Mouse (Mus musculus) erythroid progenitor cell, adult 5-6 weeks (primary cell): ENCODE measurements around the gene Fkbp10. TPM values are rescaled to one million over a fixed set of nuclear protein-coding genes. Genes with fewer than 3 reads are reported as not detected.

Experiments
- ATAC-seq: replicated peaks from 2 replicates; pipeline ENCODE4 v1.8.0; 2016; ENCODE audit warnings: moderate number of reproducible peaks, mild to moderate bottlenecking, moderate TSS enrichment, inconsistent platforms; ENCODE audit not compliant: poor library complexity, low FRiP score, severe bottlenecking
- total RNA-seq, 2 experiments: library from RNA; stranded (forward) in 1 of 2; stranded (reverse) in 1 of 2; fragments of 150-400 nt in 1 of 2; fragments of 186-747, 209-891 nt in 1 of 2; gene quantifications; 2 replicates each; pipeline versions ENCODE4 v1.2.3 to v1.2.4; 2015 to 2017; ENCODE audit warnings: low replicate concordance in 2 of 2

The Fkbp10 gene
- total RNA-seq, 2 experiments from 2014 or later, result not detected

DNA sequence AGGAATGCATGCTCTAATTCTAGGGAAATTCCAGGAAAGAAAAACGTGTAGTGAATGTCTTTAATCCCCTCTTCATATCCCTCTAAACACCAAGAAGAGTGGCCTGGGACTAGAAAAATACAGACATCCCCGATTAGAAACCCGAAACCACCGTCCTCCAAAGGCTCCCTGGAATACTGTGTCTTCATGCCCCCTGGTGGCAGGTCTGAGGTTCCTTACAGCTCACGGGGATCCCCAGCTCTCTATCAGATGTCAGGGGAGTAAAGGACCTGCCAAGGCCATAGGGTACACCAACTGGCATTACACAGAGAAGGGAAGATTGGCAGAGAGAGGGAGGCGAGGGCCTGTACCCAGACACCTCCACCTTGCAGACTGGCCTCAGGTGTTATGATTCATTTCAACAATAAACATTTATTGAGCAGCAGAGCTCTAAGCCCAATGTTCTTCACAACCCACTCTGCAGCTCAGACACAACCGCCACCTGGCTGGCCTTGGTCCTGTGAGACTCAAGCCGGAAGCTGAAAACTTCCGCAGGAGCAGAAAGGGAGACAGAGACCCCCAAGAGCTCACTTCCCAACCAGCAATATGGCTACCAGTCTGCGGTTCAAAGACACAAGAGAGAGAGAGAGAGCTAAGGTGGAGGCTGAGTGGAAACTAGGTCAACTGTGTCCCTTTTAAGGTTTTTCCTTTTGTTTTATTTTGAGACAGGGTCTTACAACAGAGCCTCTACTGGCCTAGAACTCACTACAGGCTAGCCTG, 7.2 kb upstream of the Fkbp10 start:
- ATAC-seq, result no peak

GRCm38 (mm10) chr11:100408835-100409462, 6.5 kb upstream of the Fkbp10 start:
- no peak for ATAC-seq

DNA sequence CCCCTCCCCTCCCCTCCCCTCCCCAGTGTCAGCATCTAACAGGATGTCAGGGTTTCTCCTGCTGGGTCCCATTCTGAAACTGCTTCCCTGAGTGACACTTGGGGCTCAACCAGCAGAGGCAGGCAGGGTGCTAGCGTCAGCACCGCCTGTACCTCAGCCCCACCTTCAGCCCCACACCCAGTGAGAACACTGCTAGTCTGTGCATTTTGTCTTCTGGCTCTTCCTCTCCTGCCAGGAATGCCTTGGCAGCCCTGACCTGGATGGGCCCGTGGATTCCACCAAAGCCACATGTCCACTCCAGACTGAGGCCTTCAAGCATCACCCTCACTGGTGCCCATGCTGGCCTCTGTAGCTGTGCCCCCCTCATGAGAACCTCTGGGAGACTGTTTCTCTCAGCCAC, 5.8 kb upstream of the Fkbp10 start:
- ATAC-seq, result no peak

- no peak for ATAC-seq
Observed at GRCm38 (mm10) chr11:100411736-100412135, 3.8 kb upstream of the Fkbp10 start.

GRCm38 (mm10) chr11:100413541-100413940, 2.0 kb upstream of the Fkbp10 start:
- ATAC-seq, result no peak

- no peak for ATAC-seq
Observed at GRCm38 (mm10) chr11:100414021-100414913, 1.2 kb upstream of the Fkbp10 start, which contains the start of gene P3h4. P3h4 (minus strand) TSS chr11:100414836.

- ATAC-seq, result no peak
Observed at GRCm38 (mm10) chr11:100421537-100421936, 6.0 kb downstream of the Fkbp10 start.

- ATAC-seq, result no peak
Observed at GRCm38 (mm10) chr11:100423836-100424235, 8.3 kb downstream of the Fkbp10 start.

- ATAC-seq, result no peak
Observed at GRCm38 (mm10) chr11:100425851-100426250, 10.4 kb downstream of the Fkbp10 start.

DNA sequence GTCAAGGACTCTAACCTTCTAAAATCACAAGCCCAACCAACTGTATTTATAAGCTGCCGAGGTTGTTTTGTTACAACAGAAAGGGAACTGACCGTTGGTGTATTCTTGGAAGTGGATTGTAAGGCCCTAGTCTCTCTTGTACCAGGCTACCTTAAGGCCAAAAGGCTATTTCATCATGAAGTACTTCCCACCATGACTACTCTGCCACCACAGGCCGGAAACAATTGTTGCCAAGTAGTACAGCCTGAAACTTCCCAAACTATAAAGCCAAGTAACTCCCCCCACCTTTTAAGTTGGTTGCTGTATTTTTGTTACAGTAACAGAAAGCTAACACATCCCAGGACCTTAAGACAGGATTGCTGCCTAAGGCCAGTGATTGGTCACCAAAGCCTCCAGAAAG, 11.3 kb downstream of the Fkbp10 start:
- ATAC-seq, result no peak

DNA sequence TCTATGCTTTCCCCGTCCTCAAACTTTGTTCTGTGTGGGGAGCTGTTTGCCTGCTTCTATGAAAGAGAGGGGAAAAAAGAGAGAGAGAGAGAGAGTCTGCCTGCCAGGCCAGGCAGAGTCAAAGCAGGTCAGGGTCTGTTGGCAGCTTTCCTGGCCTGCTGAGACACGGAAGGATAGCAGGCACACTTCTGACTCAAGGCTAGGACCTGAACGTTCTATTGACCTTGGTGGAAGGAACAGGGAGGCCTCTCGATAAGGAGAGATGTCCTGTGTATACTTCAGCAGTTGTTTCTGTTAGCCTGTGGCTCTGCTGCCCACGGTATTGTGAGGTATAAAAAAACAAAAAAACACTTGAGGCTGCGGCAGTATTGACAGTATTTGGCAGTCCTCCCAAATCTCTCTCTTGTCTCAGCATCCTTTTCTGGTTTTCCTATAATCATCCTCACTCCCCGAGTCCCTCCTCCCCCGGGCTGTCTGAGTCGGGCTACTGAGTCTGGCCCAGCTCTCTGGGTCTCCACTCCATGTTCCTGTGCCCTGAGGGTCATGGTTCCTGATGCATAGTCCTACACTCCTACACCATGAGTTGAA, 13.2 kb downstream of the Fkbp10 start:
- ATAC-seq, result no peak

DNA sequence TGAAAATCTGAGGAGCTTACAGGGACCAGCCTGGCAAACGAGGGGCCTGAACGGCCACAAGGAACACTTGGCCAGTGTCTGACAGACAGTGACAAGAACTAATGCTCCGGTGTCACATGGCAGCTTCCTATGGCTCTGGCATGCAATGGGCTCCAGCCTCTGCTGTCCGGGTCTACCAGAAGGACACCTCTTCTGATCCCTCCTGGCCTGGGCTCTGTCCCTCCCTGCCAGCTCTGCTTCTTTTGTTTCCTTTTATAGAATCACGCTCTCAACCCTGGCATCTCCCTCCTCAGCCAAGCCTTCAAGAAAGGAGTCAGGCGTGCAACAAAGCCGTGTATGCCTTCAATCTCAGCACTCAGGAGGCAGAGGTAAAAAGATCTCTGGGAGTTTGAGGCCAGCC, 14.6 kb downstream of the Fkbp10 start:
- ATAC-seq, result no peak

DNA sequence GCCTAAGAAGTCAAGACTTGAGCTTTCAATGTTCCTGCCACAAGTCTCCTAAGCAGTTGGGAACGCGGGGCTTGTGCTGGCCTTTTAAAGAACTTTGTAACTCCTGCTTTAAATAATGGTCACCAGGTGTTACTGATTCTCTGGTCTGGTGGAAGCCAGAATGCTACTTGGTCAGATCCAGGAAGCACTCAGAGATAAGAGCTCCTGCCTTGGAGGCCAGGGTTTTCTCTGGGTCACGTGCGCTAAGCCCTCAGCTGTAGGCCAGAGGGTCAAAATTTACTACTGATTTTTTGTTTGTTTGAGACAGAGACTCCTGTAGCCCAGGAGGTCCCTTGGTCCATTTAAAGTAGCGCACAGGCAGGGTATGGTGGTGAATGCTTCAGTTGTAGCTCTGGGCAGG, 16.5 kb downstream of the Fkbp10 start:
- ATAC-seq, result no peak

DNA sequence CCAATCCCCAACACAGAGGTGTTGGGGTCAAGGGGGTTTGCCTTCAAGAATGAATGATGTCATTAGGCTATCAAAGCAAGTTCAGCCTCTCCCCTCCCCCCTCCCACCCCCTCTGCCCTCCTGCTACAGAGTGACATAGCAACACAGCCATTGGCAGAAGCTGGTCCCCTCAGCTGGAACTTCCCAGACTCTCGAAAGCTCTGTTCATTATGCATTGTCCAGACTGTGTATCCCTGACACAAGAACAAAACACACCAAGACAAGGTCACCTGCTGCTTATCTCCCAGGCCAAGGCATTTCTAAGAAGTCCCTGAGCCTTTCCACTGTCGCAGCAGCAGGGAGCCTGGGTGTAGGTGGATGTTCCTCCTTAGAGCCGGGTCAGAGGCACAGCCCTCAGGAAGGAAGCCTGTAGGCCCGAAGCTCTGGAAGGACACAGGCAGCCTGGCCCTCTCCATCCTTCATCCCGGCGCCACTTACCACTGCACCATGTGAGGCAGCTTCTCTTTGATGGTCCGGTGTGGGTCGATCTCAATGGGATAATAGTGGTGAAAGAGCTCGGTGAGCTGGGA, 20.3 kb downstream of the Fkbp10 start:
- ATAC-seq, result no peak

DNA sequence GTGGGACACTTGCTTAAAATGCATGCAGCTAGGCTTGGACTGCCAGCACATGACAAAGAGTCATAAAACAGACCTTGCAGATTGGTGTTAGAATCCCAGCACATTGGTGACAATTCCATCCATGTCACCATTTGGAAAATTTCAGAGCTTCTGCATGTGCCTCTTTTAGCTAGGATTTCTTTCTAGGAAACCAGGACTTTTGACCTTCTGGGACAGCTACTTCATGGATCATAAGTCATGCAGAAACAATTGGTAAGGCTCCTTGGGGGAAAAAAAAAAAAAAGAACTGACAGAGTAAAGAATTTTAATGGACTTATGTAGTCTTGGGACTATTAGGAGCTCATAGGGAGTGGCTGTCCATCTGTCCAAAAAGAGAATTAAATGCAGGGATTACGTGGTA, 22.4 kb downstream of the Fkbp10 start:
- ATAC-seq, result no peak

DNA sequence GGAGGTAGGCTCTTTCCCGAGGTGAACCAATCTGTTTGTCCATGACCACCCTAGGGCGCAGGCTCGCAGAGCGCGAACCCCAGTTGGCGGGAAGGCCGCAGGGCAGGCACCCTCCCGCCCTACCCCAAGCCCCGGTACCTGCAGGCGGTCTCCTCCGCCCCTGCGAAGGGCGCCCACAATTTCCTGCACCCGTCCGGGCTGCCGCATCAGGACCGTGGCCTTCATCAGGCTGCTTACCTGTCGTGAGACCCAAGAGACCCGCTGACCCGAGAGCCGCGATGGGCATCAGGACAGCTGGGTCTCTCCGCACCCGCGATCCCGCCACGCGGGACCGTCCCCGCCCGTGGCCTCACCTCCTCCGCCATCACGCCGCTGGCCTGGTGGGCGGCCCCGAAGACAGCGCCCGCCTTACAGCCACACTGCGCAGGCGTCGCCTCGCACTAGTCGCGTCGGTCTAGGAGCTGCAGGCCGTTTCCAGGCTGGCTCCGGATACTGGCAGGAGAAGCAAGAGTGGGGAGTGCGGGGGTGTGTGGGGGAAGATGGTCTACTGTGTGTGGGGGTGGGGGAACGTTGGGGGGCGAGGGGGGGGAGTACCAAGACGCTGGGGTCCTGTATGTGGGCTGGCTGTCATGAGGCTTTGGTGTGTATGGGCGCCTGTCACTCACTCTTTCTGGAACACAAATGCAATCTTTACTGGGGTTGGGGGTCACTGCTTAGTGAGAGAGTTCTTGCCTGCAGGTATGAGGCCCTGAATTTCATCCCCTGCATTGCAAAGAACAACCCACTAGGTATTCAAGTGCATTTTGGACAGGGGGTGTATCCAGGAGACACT, 25.4 kb downstream of the Fkbp10 start:
- peak; percentile 84 for ATAC-seq

DNA sequence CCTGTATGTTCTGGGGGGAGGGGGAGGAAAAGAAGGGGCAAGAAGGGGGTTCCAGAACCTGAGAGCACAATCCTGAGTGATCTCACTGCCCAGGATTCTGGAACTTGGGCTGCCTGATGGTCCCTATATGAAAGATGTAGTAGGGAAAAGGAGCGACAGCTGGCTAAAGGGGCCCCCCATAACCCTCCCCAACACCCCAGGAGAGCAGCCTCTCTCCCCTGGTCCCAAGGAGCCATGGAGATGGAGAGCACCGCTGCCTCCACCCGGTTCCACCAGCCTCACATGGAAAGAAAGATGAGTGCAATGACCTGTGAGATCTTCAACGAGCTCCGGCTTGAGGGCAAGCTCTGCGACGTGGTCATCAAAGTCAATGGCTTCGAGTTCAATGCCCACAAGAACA, 26.3 kb downstream of the Fkbp10 start, which contains the start of the genes Nt5c3b and Klhl10:
Nt5c3b (minus strand) TSS at position 12 of the 400 bp plus-strand sequence.
Klhl10 (plus strand) TSS at position 121 of the 400 bp plus-strand sequence.
- no peak for ATAC-seq

GRCm38 (mm10) chr11:100442625-100443024, 27.1 kb downstream of the Fkbp10 start:
- no peak for ATAC-seq

DNA sequence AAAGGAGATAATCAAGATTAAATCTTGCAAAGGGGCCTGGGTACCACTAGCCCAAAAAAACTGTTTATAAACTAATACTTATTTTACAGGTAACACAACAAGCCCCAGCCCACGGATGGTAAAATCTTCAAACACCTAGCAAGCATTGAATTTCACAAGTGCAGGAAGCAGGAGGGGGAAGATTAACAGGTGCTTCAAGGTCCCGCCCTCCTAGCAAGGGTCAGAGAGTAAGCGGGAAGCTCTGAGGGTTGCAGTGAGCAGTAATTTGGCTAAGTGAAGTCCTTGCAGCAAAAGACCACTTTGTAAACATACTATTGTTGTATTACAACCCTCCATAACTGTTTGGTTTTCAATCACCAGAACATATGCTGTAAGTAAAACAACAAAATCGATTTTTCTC, 41.8 kb downstream of the Fkbp10 start:
- ATAC-seq, result no peak
